Mouse (Mus musculus) lung, adult 2 months (tissue): ENCODE measurements around the gene Inpp5e.

Experiments used
- CTCF ChIP-seq: fragments of 200-500 bp; IDR thresholded peaks from 2 replicates; pipeline ENCODE4 v1.5.1; 2011; ENCODE audit warnings: mild to moderate bottlenecking, low read length, control low read depth; ENCODE audit not compliant: insufficient read depth
- POLR2A ChIP-seq: fragments of 200-500 bp; IDR thresholded peaks from 2 replicates; pipeline ENCODE4 v1.6.1; 2011; ENCODE audit warnings: low read depth, mild to moderate bottlenecking, control low read depth, low read length, borderline replicate concordance; ENCODE audit errors: extremely low read depth

DNA sequence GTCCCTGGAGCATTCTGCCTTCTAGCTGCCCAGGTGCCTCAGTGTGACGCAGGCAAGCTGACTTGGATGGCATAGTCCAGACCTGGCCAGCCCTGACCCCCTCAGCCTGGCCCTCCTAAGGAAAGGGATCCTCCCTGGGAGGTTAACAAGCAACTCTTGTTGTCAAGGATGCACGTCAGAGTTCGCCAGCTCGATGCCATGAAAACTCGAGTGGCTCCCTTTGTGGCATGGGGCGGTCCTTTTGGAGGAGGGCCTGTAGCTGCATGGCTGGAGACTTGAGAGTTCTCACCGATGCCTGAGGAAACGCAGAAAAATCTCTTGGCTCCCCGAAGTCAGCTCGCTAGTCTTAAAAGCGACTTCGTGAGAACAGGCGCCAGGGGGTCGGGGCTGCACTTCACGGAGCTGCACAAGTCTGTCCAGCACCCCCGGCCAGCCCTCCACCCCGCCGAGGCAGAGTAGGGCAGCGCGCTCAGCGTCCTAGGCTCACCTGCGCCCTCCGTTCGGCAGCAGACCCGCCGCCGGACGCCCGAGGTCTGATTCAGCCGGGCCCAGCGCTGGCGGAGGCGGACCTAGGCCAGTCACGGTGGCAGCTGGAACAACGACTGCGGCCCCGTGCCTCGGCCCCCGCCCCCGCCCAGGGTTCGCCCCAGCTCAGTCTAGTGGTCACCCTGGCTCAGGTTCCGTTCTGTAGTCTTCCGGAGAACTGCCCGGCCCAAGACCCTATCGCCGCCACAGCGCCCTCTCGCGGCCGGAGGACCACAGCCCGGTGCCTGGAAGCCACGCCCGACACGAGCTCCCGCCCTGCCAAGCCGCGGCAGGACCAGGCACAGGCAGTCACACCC is at the start of gene Inpp5e:
- TF ChIP-seq CTCF: peak; percentile 56; the same call in 1 of the 2 replicates
- TF ChIP-seq POLR2A: 0 out of 2 replicates have a peak, but pooled peaks have one; percentile 20
